Mouse (Mus musculus): ENCODE measurements at regions not wholly inside any gene's neighbourhood (a gene's known extent, or its start where the extent isn't known, plus 50 kb on each side); places are given as distances from the start of the nearest gene placed in this dataset.

DNA sequence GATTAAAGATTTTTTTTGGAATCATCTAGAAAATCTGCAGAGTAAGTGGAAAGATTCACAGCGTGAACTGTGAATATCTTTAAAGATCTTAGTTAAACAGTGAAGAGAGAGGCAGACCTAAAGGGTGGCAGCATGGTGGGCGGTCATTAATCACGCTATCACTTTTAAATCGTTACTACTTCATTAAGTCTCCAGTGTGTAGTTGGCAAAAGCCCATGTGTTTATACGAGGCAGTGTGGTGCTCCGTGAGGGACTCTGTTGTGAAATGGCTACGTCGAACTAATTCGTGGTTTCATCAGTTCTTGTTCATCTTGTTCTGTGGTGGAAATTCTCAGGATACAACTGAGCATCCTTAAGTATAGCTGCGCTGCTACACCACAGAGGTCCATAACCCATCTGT is 188.2 kb upstream of the Sox9 start:
- no peak for DNase-seq

DNA sequence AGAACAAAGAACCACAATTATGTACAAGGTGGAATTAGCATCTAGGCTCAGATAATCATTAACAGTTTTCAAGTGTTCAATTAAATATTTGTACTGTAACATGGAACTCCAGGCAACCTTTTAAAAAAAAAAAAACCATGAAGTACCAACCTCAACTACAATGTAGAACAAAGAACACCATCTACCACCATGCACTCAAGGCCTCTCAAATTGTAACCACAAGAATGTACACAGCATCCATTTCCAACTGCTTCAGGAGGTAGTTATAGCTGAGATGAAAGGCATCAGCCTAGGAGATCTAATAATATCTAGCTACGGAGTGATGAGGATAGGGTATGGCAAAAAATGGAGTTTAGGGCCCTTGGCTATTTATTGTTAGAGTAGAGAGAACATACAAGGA is 174.7 kb upstream of the Sox9 start:
- DNase-seq, result no peak

DNA sequence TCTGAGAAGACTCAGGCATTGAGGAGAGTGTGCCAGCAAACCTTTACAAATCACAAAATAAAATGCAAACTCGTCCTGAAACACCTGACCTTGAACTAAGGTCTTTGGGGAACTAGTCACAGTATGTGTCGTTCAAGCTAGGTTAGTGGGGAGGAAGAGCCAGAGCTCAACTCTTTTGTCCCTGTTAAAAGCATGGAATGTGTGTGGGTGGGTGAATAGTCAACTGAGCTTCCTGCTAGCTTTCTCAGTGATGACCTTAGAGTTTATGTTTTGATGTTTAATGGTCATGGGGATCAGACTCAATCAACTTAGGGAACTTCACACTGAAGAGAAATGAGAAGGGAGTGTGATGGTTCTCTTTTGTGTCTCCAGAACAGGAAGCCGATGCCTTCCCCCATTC is 172.7 kb upstream of the Sox9 start:
- no peak for DNase-seq

DNA sequence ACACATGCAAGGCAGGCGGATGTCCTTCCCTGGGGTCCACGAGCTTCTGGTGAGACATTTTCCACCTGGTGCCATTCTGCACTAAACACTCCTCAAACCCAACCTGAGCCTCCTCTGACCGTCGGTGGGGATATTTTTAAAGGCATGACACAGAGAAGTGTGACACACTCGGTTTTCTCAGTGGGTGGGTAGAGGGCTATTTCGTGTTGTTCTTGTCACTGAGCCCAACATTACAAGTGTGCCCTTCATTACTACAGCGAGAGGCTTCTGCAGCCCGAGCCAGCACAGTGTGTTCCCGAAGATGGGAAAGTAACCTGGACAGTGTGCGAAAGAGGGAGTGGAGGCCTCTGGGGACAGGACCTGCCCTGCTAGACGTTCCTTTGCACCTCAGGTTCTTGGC is 171.0 kb upstream of the Sox9 start:
- DNase-seq, result no peak

DNA sequence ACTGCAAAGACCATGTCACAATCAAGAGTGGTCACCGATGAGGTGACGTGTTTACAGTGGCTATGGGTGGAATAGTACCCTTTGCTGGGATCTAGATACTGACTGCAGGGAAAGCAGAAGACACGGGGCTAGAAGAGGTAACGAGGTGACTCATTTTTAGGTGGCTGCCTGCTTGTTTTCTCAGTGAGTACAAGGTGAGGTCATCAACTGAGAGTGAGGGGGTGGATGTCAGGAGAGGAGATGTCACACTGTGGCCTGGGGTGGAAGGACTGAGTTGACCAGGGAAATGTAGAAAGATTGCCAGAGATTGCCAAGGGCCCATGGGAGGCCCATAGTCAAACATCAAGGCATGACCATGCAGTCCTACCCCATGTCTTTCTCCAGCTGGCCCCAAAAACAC is 166.4 kb upstream of the Sox9 start:
- no peak for DNase-seq

DNA sequence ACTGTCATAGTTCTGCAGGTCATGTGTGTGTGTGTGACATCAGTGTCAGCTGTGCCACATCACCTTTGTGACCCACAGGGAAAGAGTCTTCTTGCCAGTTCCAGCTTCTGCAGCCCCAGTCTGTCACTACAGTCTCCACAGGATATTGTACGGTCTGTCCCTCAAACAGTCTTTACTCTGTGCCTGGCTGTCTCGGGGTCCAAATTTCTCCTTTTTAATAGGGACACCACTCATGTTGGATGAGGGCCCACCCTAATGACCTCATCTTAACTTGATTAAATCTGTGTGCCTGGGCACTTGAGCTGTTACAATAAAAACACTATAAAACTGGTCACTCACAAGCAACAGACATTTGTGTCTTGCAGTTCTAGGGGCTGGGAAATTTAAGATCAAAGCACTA is 165.1 kb upstream of the Sox9 start:
- DNase-seq, result no peak

DNA sequence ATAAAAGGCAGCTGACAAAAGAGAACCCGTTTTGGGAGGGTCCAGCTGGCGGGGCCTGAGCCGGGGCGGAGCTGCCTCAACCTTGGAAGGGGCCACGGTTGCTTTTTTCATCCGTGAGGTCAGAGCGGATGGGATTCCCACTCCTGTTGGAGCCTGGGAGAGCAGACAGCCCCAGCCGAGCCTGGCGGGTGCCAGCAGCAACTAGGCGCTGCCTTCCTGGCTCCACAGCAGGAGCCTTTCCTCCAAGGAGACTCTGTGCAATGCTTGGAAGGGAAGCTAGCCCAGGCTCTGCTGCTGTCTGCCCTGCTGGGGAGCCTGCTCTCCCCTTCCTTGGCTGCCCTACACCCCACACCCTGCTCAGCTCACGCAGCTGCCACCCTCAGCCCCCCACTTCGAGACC is 161.1 kb upstream of the Sox9 start:
- DNase-seq, result peak; percentile 81

DNA sequence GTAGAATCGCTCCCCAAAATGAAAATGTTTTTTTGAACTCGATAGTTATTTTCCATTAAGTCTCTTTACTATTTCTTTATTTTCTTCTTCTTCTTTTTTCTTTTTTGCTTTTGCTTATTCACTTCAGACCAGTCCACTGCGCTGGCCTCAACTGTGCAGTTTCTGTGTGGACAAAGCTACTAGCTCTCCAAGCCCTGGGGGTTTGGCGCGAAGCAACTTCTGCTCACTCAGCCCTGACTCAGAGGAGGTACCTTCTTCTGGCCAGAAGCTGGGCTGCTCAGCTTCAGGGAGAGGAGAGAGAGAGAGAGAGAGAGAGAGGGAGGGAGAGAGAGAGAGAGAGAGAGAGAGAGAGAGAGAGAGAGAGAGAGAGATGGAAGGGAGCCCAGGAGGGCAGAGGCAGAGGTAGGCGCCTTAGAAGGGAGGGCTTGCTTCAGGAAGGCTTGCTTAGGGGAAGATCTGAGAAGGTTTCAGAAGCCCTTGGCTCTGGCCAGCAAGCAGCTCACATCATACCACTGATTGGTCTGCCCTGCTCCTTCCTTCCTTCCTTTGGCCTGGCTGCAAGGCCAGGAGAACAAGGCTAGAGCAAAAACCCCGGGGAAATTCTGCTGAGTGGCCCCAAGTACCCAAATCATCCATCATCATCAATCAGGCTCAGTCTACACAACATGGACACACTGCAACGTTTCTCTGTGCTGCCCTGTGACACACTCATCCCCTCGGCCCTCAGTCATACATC is 160.5 kb upstream of the Sox9 start:
- DNase-seq, result peak; percentile 39

DNA sequence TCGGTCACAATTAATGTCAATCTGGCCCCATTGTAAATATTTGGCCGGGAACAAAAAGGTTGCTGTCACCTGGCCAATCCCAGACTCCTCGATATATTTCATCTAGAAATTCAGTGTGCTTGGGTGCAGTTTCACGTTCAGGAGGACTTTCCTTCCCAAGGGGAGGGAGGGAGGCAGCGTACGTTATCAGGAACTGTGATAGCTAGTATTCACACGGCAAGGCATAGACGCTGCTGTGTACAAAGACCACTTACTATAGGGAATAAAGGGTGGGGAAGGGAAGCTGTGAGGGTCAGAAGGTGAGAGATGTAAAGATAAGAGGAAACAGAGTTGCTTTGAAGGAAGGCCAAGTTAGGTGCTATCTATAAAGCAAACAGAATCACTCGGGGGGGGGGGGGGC is 132.7 kb upstream of the Sox9 start:
- no peak for DNase-seq

DNA sequence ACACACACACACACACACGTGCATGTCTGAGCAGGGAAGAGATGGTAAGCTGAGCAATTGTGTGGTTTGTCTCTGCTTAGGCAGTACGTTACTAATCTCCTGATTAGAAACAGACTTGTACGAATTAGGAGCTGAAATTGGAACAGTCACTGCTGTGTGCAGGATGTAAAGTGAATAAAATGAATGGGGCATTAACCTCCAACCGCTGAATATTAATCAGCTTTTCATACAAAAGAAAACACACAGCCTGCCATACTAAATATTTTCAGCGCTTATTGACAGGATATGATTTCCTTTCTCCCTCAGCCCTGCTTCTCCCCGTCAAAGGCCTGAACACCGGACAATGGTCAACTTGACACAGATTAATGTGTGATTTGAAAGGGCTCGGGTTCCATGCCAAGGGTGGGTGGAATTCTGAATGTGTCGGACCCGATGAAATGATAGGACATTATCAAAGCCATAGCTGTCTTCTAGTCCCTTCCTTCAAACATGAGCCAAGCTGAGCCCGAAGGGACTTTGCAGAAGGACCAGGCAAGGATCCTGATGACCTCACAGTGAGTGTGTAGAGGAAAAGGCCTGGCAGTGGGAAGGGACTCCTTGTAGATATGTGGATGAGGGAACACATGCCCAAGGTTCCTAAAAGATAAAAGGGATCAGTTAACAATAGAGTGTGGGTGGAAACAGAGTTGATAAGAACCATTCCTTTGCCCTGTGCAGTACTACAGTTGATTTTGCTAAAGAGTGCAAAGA is 124.4 kb upstream of the Sox9 start:
- DNase-seq, result no peak

DNA sequence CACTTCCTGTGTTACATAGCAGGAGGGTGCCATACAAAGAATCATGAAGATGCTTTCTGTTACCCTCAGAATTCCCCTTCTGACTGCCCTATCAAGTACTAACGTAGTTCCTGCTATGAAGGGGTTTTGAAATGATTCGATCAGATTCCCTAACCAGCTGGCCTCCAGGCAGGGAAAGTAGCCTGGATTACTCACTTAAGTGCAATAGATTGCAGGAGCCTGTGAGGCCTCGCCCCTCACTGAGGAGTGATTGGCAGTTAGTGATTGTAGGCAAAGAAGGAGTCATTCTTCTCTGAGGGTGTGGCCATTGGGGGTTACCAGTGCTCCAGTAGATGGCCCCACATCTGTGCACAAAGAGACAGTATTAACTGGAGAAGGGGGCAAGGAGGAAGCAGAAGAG is 122.1 kb upstream of the Sox9 start:
- no peak for DNase-seq

DNA sequence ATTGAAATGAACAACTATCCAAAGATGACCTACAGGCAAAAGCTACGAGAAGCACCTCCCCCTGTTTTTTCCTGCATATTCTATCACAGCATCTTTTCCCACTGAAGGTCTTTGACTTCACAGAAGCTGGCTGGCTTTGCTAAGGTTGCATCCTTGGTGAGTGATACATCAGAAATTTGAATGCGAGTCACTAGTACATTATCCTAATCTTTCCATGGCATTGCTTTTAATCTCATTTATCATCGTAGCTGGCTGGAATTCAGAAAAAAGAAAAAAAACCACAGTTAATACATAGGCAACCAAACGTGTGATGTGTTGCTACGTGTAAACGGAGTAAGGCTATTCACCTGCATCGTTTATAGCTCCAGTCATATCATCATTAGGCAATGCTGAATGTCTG is 120.6 kb upstream of the Sox9 start:
- DNase-seq, result no peak

DNA sequence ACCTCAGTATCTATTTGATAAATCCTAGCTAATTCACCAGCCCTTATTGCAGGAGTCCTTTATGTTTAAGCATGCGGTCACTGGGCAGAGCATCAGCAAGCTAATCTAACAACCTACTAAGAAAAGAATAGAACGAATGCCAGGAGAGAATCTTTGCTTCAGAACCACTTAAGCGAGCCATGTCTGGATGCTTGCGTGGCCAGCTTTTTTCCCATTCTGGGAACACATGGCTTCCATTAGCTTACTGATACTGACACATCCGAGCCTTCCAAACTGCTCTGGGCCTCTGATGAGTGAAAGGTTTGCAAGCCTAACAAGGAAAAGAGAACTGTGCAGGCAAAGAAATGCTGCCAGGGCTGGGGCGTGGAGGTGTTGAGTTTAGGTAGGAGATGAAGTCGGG is 114.7 kb upstream of the Sox9 start:
- no peak for DNase-seq

DNA sequence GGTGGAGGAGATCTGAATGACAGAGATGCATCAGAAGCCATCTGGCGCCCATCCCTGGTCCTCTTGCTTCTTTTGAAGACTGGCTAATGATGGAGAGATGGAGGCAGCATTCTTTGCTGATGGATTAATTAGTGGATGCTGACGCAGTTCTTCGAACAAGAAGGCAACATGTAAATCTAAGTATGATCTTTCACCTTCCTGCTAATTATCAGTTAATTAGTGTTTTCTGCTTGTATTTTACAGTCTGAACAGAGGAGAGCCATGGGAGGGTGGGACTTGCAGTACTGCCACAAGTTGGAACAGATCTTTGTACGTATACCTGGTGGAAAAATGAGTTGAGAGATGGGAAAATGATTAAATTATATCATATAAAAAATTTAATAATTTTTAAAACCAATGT is 109.9 kb upstream of the Sox9 start:
- no peak for DNase-seq

DNA sequence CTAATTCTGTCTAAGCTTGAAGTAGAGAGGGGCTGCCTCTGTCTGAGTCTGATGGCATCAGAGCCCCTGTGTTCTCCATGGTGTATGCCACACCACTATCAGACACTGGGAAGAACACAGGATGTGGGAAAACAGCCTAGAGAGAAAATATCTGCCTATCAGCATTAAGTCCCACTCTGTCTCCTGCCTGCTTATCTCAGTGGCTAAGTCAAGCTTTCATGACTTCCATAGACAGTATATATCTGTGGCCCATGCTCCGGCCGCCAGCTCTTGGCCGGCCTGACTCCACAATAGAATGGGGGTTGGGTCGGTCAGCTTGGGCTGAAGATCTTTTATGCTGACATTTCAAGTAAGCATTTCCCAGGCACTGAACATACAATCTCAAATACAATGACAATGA is 92.0 kb upstream of the Sox9 start:
- no peak for DNase-seq

DNA sequence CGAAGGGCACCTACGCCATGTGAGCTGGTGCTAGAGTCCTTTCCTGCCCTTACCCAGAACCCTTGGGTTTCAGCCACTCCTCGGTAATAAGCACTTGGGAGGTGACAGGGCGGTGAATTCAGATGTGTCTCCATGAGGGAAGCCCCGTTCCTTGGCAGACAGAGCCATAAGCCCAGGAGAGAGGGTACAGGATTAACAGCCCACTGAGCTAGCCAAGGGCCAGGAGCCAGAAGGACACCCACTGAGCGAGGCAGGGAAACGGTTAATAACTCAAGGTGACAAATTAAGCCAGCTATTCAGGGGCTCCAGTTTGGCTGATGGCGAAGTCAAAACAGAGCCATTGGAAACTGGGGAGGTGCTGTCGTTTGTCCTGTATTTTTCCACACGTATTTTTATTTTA is 75.9 kb upstream of the Sox9 start:
- DNase-seq, result no peak

DNA sequence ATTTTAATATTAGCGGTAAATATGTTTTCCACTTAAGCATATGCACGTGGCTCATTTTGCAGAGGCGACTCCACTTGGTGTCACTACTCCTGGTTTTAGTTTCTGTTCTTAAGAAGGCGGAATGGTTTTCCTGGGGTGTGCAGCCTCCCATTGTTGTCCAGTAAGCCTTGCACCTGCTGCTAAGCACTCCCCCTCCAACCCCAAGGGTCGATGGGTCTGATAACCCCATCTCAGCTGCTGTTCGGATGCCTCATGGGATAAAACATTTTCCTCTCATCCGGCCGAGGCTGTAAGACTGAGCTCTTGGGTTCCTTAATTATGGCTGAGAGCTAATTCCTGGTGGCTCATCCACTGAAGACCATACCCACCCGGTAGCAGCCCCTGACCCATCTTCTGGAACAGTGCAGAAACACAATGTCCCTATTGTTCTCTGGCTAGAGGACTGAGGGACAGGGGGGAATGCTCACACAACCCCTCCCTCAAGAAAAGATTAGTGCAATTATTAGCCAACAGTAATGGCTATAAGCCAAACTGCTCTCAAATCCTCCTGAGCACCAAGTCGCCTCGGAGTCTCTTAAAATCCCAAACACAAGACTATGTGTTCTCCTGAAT is 73.8 kb upstream of the Sox9 start:
- no peak for DNase-seq

DNA sequence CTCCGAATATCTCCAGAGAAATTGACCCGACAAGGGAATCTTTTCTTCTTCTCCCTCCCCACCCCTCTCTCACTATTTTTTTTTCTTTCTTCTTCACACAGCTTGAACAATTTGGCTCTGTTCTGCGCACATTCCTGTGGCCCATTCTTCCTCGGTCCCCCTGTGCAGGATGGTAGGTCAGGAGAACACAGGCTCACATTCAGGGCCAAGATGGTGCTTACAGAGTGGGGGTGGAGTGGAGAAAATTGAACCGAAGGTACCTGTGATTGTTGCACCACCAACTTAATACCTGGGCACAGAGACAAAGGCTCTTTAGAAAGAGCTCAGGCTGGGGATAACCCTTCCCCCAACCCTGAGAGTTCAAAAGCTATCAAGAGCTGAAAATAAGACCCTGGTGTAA is 70.4 kb upstream of the Sox9 start:
- no peak for DNase-seq

DNA sequence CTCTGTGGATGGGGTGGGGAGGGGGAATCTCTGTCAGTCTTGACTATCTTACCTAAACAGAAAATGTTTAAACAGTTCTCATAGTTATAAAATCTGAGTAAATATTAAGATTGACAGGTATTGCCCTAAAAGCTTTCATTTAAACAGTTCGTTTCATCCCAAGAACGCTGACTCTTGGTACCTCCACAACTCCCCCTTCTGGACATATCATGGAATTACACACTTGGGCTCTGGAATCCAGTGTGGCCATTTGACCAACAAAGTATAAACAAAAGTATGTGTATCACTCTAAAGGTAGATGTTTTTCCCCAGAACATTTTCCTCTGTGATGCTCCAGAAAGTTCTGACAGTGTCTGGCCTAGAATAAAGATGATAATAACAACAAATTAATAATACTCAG is 63.5 kb upstream of the Sox9 start:
- DNase-seq, result no peak

DNA sequence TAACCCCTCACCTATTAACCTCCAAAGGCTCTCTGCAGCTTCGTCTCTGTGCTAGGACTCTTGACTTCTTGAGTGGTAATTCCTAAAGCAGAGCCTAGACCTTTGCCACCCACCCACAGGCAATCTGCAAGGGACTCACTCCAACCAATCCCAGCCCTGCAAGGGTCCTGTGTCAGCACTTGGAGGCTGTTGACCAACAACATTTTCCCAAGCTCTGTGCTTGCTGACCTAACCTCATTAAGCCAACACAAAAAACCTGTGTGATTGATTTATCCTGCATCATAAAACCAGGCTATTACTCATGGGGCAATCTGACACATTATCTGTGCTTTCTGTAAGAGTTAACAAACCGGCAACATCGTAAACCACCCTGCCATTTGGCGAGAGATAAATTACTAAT is 61.4 kb upstream of the Sox9 start:
- DNase-seq, result no peak

DNA sequence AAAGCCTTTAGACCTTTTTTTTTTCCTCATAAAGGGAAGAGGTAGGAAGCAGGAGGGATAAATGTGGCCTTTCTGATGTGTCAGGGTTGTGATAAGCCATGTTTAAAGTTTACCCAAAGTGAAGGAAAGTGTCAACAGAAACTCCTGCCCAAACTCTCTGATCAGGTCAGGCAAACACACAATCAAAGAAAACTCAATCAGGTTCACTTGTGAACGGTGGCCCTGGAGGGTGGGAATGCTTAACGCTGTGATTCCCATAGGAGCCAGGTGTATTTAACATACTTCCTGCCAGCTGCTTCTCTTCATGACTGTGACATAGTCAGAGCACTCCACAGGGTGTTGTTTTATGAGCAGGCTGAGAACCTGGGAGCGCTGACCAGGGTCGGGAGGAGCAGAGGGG is 59.1 kb upstream of the Sox9 start:
- DNase-seq, result no peak

DNA sequence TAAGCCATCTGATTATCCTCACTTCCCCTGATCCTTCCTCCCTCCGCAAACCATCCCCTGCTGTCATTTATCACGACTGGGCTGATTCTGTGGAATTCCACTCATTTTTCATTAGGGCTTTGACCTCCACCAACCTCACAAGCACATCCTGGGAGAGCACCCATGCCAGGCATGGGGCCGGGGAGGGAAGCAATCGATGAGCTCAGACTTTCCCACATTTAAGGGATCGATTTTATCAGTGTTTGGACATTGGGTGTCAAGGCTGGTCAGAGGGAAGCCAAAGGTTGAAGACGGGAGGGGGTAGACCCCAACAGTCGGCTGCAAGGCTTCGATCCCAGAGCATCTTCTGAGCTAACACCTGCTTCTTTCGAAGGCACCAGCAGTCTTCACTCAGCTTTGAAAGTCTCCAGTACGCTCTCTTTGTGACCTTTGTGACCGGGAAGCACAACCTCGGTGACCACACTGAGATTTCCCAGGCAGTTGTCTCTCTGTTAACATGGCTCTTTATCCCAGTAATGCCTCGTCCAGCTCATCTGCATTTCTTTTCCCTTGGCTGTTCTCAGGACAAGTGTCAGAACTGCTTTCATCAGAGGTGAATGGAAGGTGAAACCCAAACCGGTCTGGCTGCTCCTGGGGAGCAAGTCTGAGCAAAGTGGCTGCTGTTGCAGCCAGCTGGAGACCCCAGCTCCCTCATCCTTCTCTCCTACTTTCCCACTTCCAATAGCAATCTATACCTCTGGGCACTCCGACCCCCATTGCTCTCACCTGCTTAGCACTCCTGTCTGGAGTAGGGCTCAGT is 53.7 kb upstream of the Sox9 start:
- DNase-seq, result no peak

All from gastrocnemius, postnatal 25 days (tissue).